Mouse (Mus musculus): ENCODE measurements at regions not wholly inside any gene's neighbourhood (a gene's known extent, or its start where the extent isn't known, plus 50 kb on each side); places are given as distances from the start of the nearest gene placed in this dataset.
A peak's percentile ranks its signal among the peaks of the same experiment; 100 is the strongest.
"Not testable (repeated sequence)": the region's sequence is repeated elsewhere in the genome, so short reads cannot be mapped to it uniquely, and the experiment has no call there.

DNA sequence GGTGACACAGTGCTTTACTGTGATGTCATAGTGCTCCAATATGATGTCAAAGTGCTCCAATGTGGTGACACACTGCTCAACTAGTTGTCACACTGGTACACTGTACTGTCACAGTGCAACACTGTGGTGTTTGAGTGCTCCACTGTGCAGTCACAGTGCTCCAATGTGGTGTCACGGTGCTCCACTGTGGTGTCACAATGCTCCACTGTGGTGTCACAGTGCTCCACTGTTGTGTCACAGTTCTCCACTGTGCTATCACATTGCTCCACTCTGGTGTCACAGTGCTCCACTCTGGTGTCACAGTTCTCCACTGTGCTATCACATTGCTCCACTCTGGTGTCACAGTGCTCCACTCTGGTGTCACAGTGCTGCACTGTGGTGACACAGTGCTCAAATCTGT lies 87.9 kb upstream of the Scaf8 start:
- peak; percentile 36; the same call in 1 of the 2 replicates for ATAC-seq (ENCODE audit: low FRiP score)
- peaks cover 21% of the 10 kb centered on the region for H3K9me3 ChIP-seq (ENCODE audit: control insufficient read depth, low read length)
- not testable (repeated sequence) for H3K9ac ChIP-seq (ENCODE audit: low read depth, low read length); H3K4me1 ChIP-seq (replicated peaks; ENCODE audit: control insufficient read depth, insufficient read depth, low read length); H3K27ac ChIP-seq (ENCODE audit: low read depth, low read length); H3K4me2 ChIP-seq (replicated peaks; ENCODE audit: low read depth, low read length); H3K27me3 ChIP-seq (ENCODE audit: control insufficient read depth, insufficient read depth, low read length); DNase-seq (ENCODE audit: low spot score); H3K36me3 ChIP-seq (ENCODE audit: control insufficient read depth, insufficient read depth, low read length); H3K4me3 ChIP-seq (ENCODE audit: low read depth, low read length)
- WGBS, result 76% methylated on average over 1 of the region's 1 CpGs

DNA sequence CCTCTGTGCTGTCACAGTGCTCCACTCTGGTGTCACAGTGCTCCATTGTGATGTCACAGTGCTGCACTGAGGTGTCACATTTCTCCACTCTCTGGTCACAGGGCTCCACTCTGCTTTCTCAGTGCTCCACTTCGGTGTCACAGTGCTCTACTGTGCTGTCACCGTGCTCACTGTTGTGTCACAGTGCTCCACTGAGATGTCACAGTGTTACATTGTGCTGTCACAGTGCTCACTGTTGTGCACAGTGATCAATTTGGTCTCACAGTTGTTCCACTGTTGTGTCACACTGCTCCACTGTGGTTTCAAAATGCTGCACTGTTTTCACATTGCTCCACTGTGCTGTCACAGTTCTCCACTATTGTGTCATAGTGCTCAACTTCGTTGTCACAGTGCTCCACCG lies 87.4 kb upstream of the Scaf8 start:
- Histone ChIP-seq H3K36me3 (ENCODE audit: control insufficient read depth, insufficient read depth, low read length) (no peaks in the 10 kb centered on the region), H3K4me1 (replicated peaks; ENCODE audit: control insufficient read depth, insufficient read depth, low read length) (no peaks in the 10 kb centered on the region), H3K4me2 (replicated peaks; ENCODE audit: low read depth, low read length) (no peak overlapping the region), H3K9ac (ENCODE audit: low read depth, low read length) (no peak overlapping the region), H3K27ac (ENCODE audit: low read depth, low read length) (no peak overlapping the region), H3K4me3 (ENCODE audit: low read depth, low read length) (no peak overlapping the region), H3K27me3 (ENCODE audit: control insufficient read depth, insufficient read depth, low read length) (no peaks in the 10 kb centered on the region), H3K9me3 (ENCODE audit: control insufficient read depth, low read length) (peaks cover 21% of the 10 kb centered on the region)
- ATAC-seq (ENCODE audit: low FRiP score), result no peak
- WGBS, result 84% methylated on average over 4 of the region's 4 CpGs
- no peak for DNase-seq (ENCODE audit: low spot score)

DNA sequence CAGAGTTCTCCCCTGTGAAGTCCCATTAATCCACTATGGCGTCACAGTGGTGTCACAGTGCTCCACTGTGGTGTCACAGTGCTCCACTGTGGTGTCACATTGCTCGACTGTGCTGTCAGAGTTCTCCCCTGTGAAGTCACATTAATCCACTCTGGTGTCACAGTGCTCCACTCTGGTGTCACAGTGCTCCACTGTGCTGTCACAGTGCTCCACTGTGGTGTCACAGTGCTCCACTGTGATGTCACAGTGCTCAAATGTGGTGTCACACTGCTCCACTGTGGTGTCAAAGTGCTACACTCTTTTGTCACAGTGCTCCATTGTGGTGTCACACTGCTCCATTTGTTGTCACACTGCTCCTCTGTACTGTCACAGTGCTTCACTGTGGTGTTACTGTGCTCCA lies 85.0 kb upstream of the Scaf8 start:
- 77% methylated on average over 2 of the region's 2 CpGs for WGBS
- not testable (repeated sequence) for H3K36me3 ChIP-seq (ENCODE audit: control insufficient read depth, insufficient read depth, low read length); H3K4me2 ChIP-seq (replicated peaks; ENCODE audit: low read depth, low read length); DNase-seq (ENCODE audit: low spot score); H3K27me3 ChIP-seq (ENCODE audit: control insufficient read depth, insufficient read depth, low read length); H3K4me3 ChIP-seq (ENCODE audit: low read depth, low read length); H3K9ac ChIP-seq (ENCODE audit: low read depth, low read length); H3K4me1 ChIP-seq (replicated peaks; ENCODE audit: control insufficient read depth, insufficient read depth, low read length); H3K27ac ChIP-seq (ENCODE audit: low read depth, low read length)
- H3K9me3 ChIP-seq (ENCODE audit: control insufficient read depth, low read length), result peaks cover 33% of the 10 kb centered on the region
- peak; percentile 80 for ATAC-seq (ENCODE audit: low FRiP score)

DNA sequence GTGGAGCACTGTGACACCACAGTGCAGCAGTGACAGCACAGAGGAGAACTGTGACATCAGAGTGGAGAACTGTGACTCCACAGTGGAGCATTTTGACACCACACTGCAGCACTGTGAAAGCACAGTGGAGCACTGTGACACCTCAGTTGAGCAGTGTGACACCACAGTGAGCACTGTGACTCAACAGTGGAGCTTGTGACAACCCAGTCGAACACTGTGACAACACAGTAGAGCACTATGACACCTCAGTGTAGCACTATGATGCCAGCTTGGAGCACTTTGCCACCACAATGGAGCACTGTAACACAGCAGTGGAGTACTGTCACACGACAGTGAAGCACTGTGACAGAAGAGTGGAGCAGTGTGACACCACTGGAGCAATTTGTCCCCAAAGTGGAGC lies 79.7 kb upstream of the Scaf8 start:
- 64% methylated on average over 2 of the region's 2 CpGs for WGBS
- Histone ChIP-seq H3K9ac (ENCODE audit: low read depth, low read length) (no peak overlapping the region), H3K4me3 (ENCODE audit: low read depth, low read length) (no peak overlapping the region), H3K4me2 (replicated peaks; ENCODE audit: low read depth, low read length) (no peak overlapping the region), H3K27me3 (ENCODE audit: control insufficient read depth, insufficient read depth, low read length) (no peaks in the 10 kb centered on the region), H3K27ac (ENCODE audit: low read depth, low read length) (no peak overlapping the region), H3K9me3 (ENCODE audit: control insufficient read depth, low read length) (peaks cover 34% of the 10 kb centered on the region), H3K36me3 (ENCODE audit: control insufficient read depth, insufficient read depth, low read length) (no peaks in the 10 kb centered on the region), H3K4me1 (replicated peaks; ENCODE audit: control insufficient read depth, insufficient read depth, low read length) (no peaks in the 10 kb centered on the region)
- ATAC-seq (ENCODE audit: low FRiP score) (no peak), DNase-seq (ENCODE audit: low spot score) (no peak)

DNA sequence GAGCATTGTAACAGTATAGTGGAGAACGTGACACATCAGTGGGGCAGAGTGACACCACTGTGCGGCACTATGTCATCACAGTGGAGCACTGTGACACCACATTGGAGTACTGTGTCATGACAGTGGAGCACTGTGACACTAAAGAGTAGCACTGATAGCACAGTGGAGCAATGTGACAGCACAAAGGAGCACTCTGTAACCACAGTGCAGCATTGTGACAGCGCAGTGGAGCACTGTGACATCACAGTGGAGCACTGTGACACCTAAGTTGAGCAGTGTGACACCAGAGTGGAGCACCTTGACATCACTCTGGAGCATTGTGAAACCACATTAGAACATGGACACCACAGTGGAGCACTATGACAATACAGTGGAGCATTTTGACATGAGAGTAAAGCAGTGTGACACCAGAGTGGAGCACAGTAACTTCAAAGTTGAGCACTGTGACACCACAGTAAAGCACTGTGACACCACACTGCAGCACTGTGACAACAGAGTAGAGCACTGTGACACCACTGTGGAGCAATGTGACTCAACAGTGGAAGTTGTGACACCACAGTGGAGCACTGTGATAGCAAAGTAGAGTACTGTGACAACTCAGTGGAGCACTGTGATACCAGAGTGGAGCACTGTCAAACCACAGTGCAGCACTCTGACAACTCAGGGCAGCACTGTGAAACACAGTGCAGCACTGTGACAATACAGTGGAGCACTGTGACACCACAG lies 77.5 kb upstream of the Scaf8 start:
- WGBS, result 39% methylated on average over 3 of the region's 3 CpGs
- Histone ChIP-seq H3K9me3 (ENCODE audit: control insufficient read depth, low read length) (peaks cover 26% of the 10 kb centered on the region), H3K36me3 (ENCODE audit: control insufficient read depth, insufficient read depth, low read length) (no peaks in the 10 kb centered on the region), H3K4me1 (replicated peaks; ENCODE audit: control insufficient read depth, insufficient read depth, low read length) (no peaks in the 10 kb centered on the region), H3K27me3 (ENCODE audit: control insufficient read depth, insufficient read depth, low read length) (no peaks in the 10 kb centered on the region), H3K4me2 (replicated peaks; ENCODE audit: low read depth, low read length) (no peak overlapping the region), H3K27ac (ENCODE audit: low read depth, low read length) (no peak overlapping the region), H3K9ac (ENCODE audit: low read depth, low read length) (no peak overlapping the region), H3K4me3 (ENCODE audit: low read depth, low read length) (no peak overlapping the region)
- no peak for ATAC-seq (ENCODE audit: low FRiP score)
- DNase-seq (ENCODE audit: low spot score), result no peak

DNA sequence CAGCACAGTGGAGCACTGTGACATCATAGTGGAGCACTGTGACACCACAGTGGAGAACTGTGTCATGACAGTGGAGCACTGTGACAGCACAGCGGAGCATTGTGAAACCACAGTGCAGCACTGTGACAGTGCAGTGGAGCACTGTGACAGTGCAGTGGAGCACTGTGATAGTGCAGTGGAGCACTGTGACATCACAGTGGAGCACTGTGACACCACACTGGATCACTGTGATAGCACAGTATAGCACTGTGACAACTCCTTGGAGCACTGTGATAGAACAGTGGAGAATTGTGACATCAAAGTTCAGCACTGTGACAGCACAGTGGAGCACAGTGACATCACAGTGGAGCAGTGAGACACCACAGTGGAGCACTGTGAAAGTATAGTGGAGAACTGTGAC lies 76.7 kb upstream of the Scaf8 start:
- no peak overlapping the region for H3K9ac ChIP-seq (ENCODE audit: low read depth, low read length)
- H3K4me2 ChIP-seq (replicated peaks; ENCODE audit: low read depth, low read length), result no peak overlapping the region
- no peak overlapping the region for H3K4me3 ChIP-seq (ENCODE audit: low read depth, low read length)
- H3K27ac ChIP-seq (ENCODE audit: low read depth, low read length), result no peak overlapping the region
- ATAC-seq (ENCODE audit: low FRiP score) (peak; percentile 19; the same call in 1 of the 2 replicates), DNase-seq (ENCODE audit: low spot score) (no peak)
- 78% methylated on average over 1 of the region's 1 CpGs for WGBS
- H3K9me3 ChIP-seq (ENCODE audit: control insufficient read depth, low read length), result peaks cover 18% of the 10 kb centered on the region
- no peaks in the 10 kb centered on the region for H3K4me1 ChIP-seq (replicated peaks; ENCODE audit: control insufficient read depth, insufficient read depth, low read length)
- no peaks in the 10 kb centered on the region for H3K36me3 ChIP-seq (ENCODE audit: control insufficient read depth, insufficient read depth, low read length)
- no peaks in the 10 kb centered on the region for H3K27me3 ChIP-seq (ENCODE audit: control insufficient read depth, insufficient read depth, low read length)

DNA sequence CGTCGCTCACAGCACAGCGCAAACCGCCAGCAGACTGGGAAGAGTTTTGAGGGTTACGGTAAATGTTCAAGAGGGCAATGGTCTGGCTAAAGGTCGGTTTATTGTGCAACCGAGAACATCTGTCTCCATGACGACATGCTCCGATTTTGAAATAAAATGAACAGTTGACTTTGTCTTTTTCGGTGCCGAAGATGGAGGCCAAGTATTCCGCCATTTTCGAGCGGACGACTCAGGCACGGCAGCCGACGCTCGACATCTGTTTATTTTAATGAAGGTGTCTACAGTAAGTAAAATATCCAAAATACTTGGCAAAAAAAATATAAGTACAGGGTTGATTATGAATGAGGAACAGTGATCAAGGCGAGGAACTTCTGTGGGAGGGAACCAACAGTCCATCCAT lies 70.3 kb upstream of the Scaf8 start:
- DNase-seq (ENCODE audit: low spot score); H3K27me3 ChIP-seq (ENCODE audit: control insufficient read depth, insufficient read depth, low read length); ATAC-seq (ENCODE audit: low FRiP score); H3K4me3 ChIP-seq (ENCODE audit: low read depth, low read length); H3K4me1 ChIP-seq (replicated peaks; ENCODE audit: control insufficient read depth, insufficient read depth, low read length); H3K9me3 ChIP-seq (ENCODE audit: control insufficient read depth, low read length); H3K9ac ChIP-seq (ENCODE audit: low read depth, low read length); H3K4me2 ChIP-seq (replicated peaks; ENCODE audit: low read depth, low read length); H3K36me3 ChIP-seq (ENCODE audit: control insufficient read depth, insufficient read depth, low read length); H3K27ac ChIP-seq (ENCODE audit: low read depth, low read length): not testable (repeated sequence)
- 86% methylated on average over 20 of the region's 20 CpGs for WGBS

DNA sequence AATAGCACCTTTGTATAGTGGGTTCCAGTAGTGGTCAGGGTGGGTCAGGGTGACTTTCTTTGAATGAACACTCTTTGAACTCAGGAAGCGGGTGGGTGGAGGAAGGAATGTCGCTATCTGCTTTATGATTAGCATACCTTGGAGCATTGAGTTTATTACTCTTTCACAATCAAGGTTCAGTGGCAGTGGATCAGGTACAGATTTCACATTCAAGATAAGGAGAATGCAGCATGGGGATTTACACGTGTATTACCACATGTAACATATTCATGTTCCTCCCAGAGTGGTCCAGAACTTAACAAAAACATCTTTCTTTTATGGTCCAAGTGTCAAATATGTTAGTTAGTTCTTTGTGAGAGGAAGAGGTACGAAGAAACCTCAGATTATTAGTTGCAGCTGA lies 60.9 kb upstream of the Scaf8 start:
- not testable (repeated sequence) for H3K4me3 ChIP-seq (ENCODE audit: low read depth, low read length); H3K4me2 ChIP-seq (replicated peaks; ENCODE audit: low read depth, low read length); DNase-seq (ENCODE audit: low spot score); H3K27me3 ChIP-seq (ENCODE audit: control insufficient read depth, insufficient read depth, low read length); H3K9ac ChIP-seq (ENCODE audit: low read depth, low read length); H3K9me3 ChIP-seq (ENCODE audit: control insufficient read depth, low read length); H3K27ac ChIP-seq (ENCODE audit: low read depth, low read length); H3K36me3 ChIP-seq (ENCODE audit: control insufficient read depth, insufficient read depth, low read length); ATAC-seq (ENCODE audit: low FRiP score); H3K4me1 ChIP-seq (replicated peaks; ENCODE audit: control insufficient read depth, insufficient read depth, low read length)
- WGBS, result 90% methylated on average over 3 of the region's 4 CpGs

DNA sequence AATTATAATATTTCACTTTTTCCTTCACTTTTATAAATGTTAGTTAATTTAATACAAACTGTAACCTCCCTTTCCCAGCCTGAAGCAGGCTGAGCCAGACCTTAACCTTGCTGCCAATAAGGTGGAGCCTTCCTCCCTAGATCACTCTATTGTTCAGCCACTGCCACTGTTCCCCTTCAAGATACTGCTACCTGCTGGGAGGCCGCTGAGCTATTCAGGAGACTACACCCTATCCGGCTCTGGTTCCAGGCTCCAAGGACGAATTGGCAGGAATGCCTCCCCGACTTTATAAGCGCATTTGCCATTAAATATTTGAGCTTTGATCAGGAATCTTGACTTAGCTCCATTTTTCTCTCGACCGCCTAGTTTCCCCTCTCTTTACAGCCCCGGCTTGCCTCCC lies 59.9 kb upstream of the Scaf8 start:
- H3K36me3 ChIP-seq (ENCODE audit: control insufficient read depth, insufficient read depth, low read length); H3K4me1 ChIP-seq (replicated peaks; ENCODE audit: control insufficient read depth, insufficient read depth, low read length); H3K4me2 ChIP-seq (replicated peaks; ENCODE audit: low read depth, low read length); H3K27me3 ChIP-seq (ENCODE audit: control insufficient read depth, insufficient read depth, low read length); DNase-seq (ENCODE audit: low spot score); H3K9me3 ChIP-seq (ENCODE audit: control insufficient read depth, low read length); H3K4me3 ChIP-seq (ENCODE audit: low read depth, low read length); ATAC-seq (ENCODE audit: low FRiP score); H3K9ac ChIP-seq (ENCODE audit: low read depth, low read length); H3K27ac ChIP-seq (ENCODE audit: low read depth, low read length): not testable (repeated sequence)
- 37% methylated on average over 8 of the region's 8 CpGs for WGBS
